Mouse (Mus musculus): ENCODE measurements around the gene Mrpl16.

Gene Mrpl16

DNA sequence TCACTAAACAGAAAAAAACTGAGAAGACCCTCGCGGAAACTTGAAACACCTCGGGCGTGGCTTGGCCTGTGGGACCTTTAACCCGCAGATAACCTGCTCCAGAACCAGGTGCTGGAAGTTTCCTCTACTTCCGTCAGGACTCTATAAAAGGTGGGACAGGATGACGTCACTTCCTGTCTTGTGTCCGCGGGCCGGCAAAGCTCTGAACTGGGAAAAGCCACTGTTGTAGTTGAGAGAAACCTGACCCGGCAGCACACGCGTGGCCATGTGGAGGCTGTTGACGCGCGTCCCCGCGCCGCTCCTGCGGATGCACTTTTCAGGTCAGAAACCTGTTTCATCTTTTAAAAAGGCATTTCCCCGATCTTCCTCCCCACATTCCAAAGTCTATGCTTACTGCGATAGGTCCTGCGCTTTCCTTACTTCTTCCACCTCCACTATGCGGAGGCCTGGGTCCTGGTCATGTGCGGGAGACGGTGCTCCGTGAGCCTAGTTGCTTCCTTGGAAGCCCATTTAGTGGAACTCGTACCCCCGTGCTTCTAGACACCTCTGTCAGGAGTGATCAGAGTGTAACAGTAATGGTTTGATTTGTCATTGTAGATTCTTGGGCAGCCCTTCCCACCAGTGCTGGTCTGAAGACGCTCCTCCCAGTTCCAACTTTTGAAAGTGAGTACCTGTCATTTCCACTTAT is at the start of gene Mrpl16:
TSS of gene Mrpl16 (plus strand) at position 187 of the 688 bp plus-strand sequence.
- DNase-seq = peak; percentile 91

DNA sequence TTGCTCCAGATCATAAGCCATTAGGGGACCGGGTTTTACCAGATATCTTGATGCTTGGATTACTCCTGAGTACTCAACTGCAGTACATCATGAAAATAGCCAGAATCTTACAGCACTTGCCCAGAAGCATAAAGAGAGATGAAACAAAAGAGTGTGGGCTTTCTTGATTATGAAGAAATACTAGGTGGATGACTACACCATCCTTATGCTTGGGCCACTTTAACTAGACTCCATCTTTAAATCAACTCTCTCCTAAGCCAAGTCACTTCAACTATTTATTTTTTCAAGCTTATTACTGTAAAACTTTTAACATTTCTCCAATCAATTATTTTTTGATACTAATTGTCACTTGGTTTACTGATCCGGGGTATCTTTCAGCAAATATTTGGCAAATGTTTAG is 46.3 kb upstream of the Mrpl16 start:
- DNase-seq = no peak

DNA sequence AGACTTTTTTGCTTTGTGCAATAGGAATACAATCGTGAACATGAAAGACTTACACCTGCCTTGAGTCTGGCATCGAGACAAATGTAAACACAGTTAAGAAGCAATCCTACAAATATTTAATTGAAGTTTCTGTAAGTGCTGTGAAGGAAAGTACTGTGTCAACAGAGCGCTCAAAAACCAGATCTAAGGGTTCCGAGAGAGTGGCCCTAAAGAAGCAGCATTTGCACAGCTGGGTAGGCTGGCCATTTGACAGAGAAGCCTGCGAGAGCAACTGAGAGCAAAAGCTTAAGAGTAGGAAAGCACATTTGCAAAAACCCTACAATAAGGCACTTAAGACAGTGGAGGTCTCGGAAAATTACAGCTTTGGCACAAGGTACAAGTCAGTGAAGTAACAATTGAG is 45.9 kb upstream of the Mrpl16 start:
- DNase-seq = no peak

DNA sequence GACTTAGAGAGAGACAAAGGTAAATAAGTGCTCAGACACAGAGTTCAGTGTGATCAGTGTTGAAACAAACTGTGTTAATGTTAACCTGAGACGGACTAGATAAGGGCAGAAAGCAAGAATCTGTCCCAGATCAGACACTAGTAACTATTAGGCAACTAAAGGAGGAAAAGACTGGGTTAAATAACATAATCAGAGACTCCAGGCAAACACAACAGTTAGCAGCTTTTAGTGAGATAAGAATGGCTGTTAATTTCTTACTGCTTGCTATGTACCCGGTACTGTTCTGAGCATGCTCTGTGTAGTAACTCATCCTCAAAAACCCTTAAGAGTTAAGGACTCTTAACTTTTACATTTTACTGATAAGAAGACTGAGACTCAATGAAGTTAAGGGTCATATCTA is 44.3 kb upstream of the Mrpl16 start:
- DNase-seq = no peak

DNA sequence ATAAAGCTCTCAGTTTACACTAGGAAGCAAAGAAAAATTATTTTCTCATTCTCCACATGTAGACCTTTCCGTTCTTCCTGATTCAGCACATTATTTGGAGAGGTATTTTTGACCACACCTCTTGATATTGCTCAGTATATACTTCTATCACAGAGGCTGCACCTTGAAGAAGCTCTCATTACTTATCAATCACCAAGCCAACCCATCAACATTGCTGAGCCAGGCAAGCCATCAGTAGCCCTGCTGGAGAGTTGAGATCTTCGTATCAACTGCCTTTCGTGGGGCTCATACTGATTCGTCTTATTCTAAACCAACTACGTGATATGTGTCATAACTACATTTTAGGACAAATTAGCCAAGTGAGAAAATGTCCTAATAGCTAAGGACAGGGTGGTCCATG is 42.9 kb upstream of the Mrpl16 start:
- no peak for DNase-seq

DNA sequence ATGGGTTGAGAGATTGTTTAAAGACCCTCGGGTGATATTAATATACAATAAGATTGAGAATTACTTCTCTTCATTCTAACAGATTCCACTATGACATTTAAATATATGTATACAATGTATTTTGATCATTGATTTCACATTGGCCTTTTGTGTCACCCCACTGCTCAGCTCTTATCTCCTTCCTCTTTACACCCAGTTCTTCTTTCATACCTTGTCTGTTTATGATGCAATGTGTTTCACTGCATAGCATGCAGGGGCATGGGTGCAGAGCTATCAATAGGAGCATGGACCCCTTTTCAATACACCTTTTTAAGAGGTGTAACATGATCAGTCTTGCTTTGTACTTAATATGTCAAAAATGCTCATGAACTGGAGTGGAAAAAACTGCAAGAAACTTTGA is 39.9 kb upstream of the Mrpl16 start:
- no peak for DNase-seq

DNA sequence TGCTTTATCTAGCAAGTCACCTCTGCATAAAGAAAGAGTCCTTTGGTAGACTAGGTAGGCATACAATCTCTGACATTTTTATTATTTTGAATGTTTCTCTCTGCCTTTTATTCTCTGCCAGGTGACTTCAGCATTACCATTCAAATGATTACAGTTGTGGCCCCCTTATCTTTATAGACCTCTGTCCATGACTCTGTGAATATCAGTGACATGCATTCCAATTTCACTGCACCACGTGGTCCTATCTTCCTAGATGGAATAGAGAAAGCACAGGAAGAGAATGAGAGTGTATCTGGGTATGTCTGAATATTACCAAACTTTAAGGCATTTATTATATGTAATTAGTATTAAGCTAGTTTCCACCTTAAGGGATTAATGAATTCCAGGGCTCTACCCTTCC is 33.7 kb upstream of the Mrpl16 start:
- DNase-seq = no peak

DNA sequence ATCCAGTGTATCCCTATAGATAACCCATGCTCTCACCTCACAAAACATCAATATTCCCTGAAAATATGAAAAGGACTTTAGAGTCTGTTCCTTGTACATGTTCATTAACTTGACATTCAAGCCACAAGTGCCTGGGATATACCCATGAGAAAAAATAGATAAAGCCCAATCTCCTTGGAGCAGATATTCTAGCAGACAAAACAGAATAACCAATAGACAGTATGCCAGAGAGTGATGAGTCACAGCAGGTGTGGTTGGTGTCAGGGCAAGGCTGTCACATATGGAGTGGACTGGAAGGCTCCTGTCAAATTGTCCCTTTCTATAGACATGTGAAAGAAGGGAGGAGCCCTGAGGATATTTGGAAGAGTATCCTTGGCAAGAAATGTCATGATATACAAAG is 24.5 kb upstream of the Mrpl16 start:
- no peak for DNase-seq

DNA sequence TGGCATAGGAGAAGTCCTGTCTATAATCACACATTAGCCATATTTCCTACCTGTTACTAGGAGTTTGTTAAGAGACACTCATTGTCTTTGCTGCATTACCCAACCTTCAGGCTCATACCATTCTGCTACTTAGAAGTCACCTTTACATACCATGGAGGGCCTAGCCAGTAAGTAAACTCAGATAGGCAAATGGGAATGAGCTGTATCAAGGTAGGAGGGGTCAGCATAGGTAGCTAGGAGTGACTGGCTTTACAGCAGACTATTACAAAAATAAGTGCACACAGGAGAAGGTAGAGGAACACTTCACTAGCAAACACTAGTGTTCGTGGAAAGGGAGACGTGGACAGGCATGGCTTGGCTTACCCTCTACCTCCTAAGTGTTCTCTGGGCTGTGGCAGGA is 22.9 kb upstream of the Mrpl16 start, which contains the start of gene Gif:
TSS of gene Gif (plus strand) at position 257 of the 400 bp plus-strand sequence.
- DNase-seq = no peak

DNA sequence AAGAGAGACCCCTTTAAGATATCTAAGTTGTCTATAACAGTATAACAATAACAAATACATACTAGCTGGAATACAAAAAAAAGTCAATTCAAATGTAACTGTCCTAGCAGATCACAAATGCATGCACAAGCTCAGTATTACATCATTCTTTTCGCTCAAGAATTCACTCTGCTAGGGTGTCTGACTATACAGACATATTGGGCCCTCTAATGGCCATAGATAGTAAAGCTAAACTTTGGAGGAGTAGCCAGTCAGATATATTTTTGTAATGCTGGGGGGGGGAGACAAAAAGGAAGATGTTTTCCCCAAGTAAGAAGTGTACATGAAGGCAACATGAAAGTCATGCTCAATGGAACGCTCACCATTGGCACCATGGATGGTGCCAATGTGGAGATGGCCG is 5.1 kb upstream of the Mrpl16 start:
- no peak for DNase-seq

DNA sequence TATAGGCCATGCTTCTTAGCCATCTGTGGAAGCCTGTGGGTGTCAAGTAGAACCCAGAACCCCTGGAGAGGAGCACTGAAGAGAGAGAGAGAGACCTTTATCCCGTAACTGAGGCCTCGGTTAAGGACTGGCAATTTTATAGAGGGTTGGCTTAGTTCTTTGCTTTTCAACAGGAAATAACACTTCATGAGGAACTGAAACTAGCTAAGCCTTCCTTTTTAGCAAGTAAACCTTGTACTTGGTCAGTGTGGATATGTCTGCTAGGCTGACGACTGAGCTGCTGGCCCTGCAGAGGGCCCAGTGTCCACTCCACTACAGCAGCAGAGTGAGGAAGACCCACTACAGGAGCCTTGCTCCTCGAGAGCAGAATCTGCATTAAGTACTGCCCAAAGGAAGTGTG is 3.8 kb upstream of the Mrpl16 start:
- DNase-seq = no peak

DNA sequence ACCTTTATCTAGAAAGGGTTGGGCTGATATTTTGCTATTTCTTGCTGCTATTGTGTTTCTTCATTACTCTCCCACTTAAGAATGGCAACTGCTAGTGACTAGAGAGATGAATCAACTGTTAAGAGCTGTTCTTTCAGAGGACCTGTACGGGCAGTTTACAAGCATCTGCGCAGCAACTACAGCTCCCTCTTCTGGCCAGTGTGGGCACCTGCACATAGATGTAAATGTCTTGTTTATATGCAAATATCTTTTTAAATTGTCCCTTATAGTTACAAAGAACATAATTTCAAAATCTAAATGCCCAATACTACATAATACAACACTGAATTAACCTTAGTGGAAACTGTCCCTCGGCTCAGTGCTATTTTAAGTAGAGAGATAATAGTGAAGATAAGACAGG is 2.0 kb upstream of the Mrpl16 start:
- no peak for DNase-seq

DNA sequence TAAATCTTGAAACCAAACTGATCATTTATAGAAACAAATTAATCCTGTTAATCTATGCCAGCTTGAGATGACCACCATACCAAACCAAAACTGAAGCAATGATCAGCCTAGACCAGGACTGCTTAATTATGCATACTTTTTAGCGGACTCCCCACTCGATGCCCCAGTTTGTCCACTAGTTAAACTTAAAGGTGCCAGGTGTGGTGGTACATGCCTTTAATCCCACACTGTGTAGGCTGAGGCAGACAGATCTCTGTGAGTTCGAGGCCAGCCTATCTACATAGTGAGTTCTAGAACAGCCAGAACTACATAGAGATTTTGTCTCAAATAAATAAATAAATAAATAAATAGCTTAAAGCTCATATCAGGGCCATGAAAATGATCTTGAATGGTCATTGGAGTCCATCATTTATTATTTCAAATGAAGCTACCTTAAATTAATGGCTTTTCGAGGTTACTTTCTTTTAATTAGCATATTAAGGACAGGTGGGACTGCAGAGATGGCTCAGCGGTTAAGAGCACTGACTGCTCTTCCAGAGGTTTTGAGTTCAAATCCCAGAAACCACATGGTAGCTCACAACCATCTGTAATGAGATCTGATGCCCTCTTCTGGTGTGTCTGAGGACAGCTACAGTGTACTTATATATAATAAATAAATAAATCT is 802 bp upstream of the Mrpl16 start:
- no peak for DNase-seq

DNA sequence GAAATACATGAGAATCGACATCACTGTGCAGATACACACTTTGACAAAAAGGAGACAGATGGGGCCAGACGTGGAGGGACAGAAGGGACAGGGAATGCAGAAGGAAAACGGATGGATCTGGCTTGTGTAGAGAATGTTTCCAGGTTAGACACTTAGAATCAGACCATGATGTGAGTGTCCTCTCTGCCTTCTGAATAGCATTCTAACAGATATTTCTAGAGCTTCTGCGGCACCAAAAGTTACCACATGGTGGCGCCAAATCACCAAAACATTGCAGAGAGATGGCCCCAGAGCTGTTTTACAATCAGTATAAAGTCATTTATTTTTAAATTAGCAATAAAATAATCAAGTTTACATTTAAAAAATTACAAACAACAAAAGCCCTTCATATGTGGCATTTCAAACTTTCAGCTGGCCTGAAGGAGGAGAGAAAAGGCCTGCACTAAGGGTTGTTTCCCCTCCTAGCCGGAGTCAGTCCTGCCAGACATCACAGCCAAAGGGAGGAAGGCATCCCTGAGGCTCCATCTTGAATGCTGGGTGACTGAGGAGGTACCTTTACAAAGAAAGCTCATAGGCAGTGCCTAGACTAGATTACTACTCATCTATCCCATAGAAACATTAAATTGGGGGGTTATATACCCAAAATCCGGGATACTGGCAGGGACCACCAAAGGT is 7.1 kb downstream of the Mrpl16 start:
- peak; percentile 75 for DNase-seq

DNA sequence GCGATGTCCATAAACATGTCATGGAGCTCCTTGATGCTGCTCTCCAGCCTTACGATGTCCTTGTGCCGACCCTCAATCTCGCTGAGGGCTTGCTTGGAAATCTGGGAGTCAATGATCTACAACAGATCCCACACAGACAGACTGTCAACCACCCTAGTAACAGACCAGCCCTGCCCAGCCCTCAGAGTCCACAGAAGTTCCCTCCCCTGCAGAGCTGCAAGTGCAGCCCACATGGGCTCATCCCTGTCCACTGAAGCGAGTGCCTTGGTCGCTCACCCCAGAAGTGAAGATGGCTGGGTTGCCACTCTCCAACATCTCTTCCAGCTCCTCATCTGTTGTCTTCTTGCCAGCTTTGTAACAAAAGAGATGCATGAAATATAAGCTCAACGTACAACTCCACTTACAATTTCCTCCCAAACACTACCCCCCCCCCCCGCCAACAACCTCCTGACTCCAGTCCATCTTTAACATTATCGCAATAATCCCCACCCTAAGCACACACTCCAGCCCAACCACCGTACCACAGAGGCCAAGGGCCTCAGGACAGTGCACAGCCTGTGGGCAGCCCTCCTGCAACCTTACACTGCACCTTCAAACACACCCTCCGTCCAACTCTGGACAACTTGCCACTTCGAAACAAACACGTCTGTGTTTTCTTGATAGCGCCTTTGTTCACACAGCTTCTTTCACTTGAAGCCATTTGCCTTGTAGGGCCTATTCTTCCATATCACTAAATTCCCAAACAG is 15.4 kb downstream of the Mrpl16 start:
- DNase-seq = no peak

DNA sequence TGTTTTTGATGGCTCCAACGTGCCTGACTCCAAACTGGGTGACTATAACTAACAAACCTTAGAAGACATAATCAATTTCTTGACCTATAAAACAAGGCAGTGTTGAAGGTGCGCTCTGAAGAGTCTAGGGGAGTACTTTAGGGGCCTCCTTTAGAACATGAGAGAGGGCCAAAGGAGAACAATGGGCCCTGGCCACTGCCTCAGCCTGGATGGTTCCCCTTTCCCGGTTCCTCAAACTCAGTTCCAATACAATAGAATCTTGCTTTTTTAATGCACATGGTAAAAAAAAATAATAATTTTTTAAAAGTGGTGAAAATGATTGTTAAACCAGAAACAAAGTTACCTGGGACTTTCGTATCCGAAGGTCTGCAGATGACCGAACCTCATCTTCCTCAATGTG is 17.6 kb downstream of the Mrpl16 start:
- no peak for DNase-seq

DNA sequence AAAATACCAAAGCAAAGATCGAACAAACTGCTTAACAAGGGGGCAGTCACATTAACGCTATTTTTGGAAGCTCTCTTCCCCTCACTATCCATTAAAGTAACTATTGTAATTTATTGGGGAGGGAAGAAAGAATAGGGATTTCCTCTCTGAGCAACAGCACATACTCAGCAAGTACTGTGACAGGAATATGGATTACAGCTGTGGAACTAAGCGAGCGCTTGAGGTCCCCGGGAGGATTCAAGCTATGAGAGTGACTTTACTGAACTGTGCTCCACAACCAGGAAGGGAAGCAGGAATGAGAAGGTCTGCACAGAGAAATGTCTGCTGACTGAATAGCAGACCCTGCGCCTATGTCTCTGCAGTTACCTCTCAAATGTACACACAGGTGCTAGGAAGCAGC is 18.7 kb downstream of the Mrpl16 start:
- DNase-seq = no peak

DNA sequence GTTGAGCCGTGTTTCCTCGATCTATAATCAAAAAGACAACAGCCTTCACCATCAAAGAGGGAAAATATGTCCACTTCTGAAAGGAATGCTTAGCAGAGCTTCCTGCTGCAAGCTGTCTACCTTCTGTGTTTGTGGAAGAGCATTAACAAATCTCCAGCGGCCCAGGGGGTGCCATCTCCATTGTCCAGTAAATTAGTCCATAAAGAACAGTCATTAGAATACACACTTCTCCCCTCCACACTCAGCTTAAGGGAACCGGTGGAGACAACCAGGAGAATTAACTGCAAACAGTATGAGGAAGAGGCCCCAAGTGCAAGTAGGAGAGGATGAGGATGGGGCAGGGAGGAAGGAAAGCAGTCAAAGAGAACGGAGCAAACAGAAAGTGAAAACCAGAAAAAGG is 21.6 kb downstream of the Mrpl16 start:
- no peak for DNase-seq

DNA sequence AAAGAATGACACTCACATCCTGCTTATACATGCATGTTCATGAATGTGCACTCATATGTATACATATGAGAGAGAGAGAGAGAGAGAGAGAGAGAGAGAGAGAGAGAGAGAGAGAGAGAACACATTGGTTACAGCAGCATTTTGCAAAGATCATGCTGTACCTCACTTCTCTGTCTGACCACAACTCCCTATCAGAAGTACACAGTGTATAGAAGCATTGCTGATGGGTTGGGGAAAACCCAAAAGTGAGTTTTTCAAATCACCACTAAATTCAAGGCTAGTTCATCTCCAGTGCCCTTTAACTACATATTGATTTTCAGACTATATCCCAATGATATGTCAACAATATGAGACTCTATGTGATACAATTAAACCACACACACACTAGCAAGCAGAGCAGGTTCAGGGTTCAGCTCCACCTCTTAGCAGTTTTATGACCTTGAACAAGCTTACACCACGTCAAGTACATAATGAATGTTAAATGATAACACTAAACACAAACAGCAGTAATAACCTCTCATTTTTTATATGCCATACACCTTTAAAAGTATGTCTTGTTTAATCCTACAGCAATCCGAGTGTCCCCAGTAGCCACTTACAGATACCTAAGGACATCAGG is 23.7 kb downstream of the Mrpl16 start:
- DNase-seq = no peak

DNA sequence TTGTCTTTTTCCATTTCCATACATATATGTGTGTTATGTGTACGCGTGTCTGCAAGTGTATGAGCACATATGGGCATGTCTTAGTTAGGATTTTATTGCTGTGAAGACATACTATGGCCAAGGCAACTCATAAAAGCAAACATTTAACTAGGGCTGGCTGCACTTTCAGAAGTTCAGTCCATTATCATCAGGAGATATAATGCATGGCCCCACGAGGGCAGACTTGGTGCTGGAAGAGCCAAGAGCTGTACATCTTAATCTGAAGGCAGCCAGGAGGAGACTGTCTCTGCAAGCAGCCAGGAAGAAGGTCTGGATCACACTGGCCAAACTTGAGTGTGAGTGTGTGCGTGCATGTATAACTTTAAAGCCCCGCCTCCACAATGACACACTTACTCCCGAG is 24.3 kb downstream of the Mrpl16 start:
- no peak for DNase-seq

DNA sequence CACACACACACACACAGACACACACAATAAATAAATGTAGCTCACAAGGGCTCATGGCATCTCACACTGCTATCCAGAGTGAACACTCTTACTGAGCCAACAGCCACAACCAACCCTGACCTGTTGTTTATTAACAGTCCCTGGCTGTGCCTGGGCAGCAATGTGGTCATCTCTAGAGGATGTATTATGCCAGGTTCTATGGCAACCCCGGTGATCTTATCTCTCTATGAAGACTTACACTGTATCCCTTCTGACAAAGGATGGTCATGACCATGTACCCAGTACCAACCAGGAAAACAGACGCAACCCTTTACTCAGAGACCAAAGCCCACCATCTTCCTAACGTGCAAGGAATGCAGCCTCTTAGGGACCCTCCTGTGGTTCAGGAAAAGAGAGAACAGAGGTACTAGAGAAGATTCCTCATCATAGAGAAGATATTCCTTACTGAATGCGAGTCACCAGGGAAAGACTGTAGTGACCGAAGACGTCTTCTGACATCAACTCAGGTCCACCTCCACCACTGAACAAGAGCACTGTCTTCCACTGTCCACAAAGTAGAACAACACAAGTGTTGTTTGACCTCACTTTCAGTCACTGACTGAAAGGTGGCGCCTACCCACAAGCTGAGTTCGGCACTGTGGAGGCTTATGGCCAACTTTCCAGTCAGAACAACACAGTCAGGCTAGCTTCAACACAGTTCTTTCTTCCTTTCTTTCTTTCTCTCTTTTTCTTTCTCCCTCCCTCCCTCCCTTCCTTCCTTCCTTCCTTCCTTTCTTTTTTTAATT is 30.5 kb downstream of the Mrpl16 start:
- no peak for DNase-seq

DNA sequence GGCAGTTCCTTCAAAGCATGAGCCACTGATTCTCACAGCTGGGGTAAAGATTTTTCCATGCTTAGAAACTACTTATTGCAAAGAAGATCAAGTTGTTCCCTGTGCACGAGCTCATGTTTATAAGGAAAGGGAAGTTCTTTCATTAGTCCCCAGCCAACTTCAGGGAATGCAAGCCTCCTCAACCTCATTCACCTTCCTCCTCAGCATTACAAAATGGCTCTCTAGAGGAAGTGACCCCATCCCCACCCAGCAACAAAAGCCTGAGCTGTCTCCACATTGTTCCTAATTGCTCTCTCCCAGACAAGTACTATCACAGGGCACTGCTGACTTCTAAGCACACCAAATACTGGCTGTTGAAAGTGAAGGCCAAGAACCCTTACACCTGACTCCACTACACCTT is 34.2 kb downstream of the Mrpl16 start:
- DNase-seq = no peak

All from kidney, adult 18-20 months (tissue).